Comparison of ENCODE assay signal across 12 mouse cellular contexts in genomic region chr19:4992371-4992770, GRCm38 (mm10). TPM values are rescaled to one million over a fixed set of nuclear protein-coding genes. Genes with fewer than 3 reads are reported as not detected.
DNase-seq lines count a peak whose midpoint lies in the region; ATAC-seq and TF ChIP-seq lines count a peak whose summit lies in the region.
"Had no signal": no experiment of that assay in that cellular context is flagged by ENCODE, and none has a peak within 500 bp of the region (broad histone marks: within the 10 kb centered on the region; RNA-seq: fewer than 3 reads in every experiment).

No protein-coding gene starts in this region.

- peak; percentile 29 for DNase-seq in hindbrain, embryonic 10.5 days (ENCODE audit: low spot score)
- DNase-seq in 3T3-L1 (ENCODE audit: low read depth, low spot score) (peak; percentile 39), ES-E14 (ENCODE audit: low read depth, low spot score) (no peak)
- no peak for DNase-seq in hindbrain, postnatal 0 days (ENCODE audit: low spot score)
- DNase-seq in layer of hippocampus, postnatal 25 days (ENCODE audit: extremely low spot score in 1 of 2, low spot score in 1 of 2) = no peak
- DNase-seq: kidney, adult 8-10 months had no signal

- no peak overlapping the region for H3K4me3 ChIP-seq in hindbrain, embryonic 10.5 days
- H3K4me3 ChIP-seq in hindbrain, embryonic 12.5 days = no peak overlapping the region
- H3K4me3 ChIP-seq in ES-E14 (ENCODE audit: insufficient read depth in 1 of 2, low read depth in 1 of 2, low read length in 2 of 2, poor library complexity in 1 of 2, severe bottlenecking in 1 of 2) = no peak overlapping the region
- H3K4me3 ChIP-seq in hindbrain, postnatal 0 days (ENCODE audit: low read length) = no peak overlapping the region
- H3K4me3 ChIP-seq: neural tube, embryonic 13.5 days had no signal

- no peak overlapping the region for H3K9ac ChIP-seq in hindbrain, embryonic 12.5 days
- H3K9ac ChIP-seq in ES-E14 (ENCODE audit: insufficient read depth, low read depth, low read length, poor library complexity, severe bottlenecking) = no peak overlapping the region
- no peak overlapping the region for H3K9ac ChIP-seq in hindbrain, postnatal 0 days (replicated peaks; ENCODE audit: low read length)
- H3K9ac ChIP-seq: neural tube, embryonic 13.5 days had no signal

- no peaks in the 10 kb centered on the region for H3K36me3 ChIP-seq in hindbrain, embryonic 10.5 days
- no peaks in the 10 kb centered on the region for H3K36me3 ChIP-seq in hindbrain, embryonic 12.5 days
- no peaks in the 10 kb centered on the region for H3K36me3 ChIP-seq in ES-E14 (ENCODE audit: control insufficient read depth, insufficient read depth, low read length, poor library complexity, severe bottlenecking)
- peaks cover 2% of the 10 kb centered on the region; the same call in 1 of the 2 replicates for H3K36me3 ChIP-seq in hindbrain, postnatal 0 days (ENCODE audit: insufficient read depth, low read length)
- H3K36me3 ChIP-seq: neural tube, embryonic 13.5 days had no signal

- TF ChIP-seq CTCF in hindbrain, postnatal 0 days (IDR thresholded peaks at IDR 0.05; ENCODE audit: low read depth) = no peak

- H3K4me2 ChIP-seq in hindbrain, embryonic 12.5 days (replicated peaks) = no peak overlapping the region
- H3K4me2 ChIP-seq in hindbrain, postnatal 0 days (ENCODE audit: low read depth, low read length) = 0 out of 2 replicates have a peak overlapping the region, but pooled peaks have one; percentile 13
- H3K4me2 ChIP-seq: neural tube, embryonic 13.5 days had no signal

- H3K4me1 ChIP-seq in hindbrain, embryonic 10.5 days (replicated peaks) = peaks cover 14% of the 10 kb centered on the region
- H3K4me1 ChIP-seq in hindbrain, embryonic 12.5 days = peaks cover 14% of the 10 kb centered on the region
- peaks cover 0 to 4% of the 10 kb centered on the region in 2 experiments; a peak in 1 of 4 replicates for H3K4me1 ChIP-seq in ES-E14 (ENCODE audit: control insufficient read depth in 2 of 2, insufficient read depth in 2 of 2, low read length in 2 of 2, poor library complexity in 1 of 2)
- H3K4me1 ChIP-seq in hindbrain, postnatal 0 days (ENCODE audit: insufficient read depth, low read length) = peaks cover 16% of the 10 kb centered on the region

- peaks cover 75% of the 10 kb centered on the region for H3K27me3 ChIP-seq in hindbrain, embryonic 10.5 days (ENCODE audit: insufficient read depth, poor library complexity, severe bottlenecking)
- H3K27me3 ChIP-seq in hindbrain, embryonic 12.5 days = peaks cover 91% of the 10 kb centered on the region
- H3K27me3 ChIP-seq in hindbrain, postnatal 0 days (ENCODE audit: insufficient read depth, low read length) = no peaks in the 10 kb centered on the region
- H3K27me3 ChIP-seq: Patski had no signal

- ATAC-seq in hindbrain, embryonic 12.5 days (ENCODE audit: low FRiP score) = no peak
- no peak for ATAC-seq in hindbrain, postnatal 0 days
- no peak for ATAC-seq in monocyte, adult 5-6 weeks (replicated peaks; ENCODE audit: insufficient number of reproducible peaks, low FRiP score, low TSS enrichment, poor library complexity, severe bottlenecking)
- no peak for ATAC-seq in erythroid progenitor cell, adult 5-6 weeks (replicated peaks; ENCODE audit: low FRiP score, poor library complexity, severe bottlenecking)

- H3K9me3 ChIP-seq in hindbrain, embryonic 10.5 days = no peaks in the 10 kb centered on the region
- H3K9me3 ChIP-seq in hindbrain, embryonic 12.5 days (replicated peaks) = no peaks in the 10 kb centered on the region
- H3K9me3 ChIP-seq in ES-E14 (ENCODE audit: control insufficient read depth, insufficient read depth, low read depth, low read length) = no peaks in the 10 kb centered on the region
- no peaks in the 10 kb centered on the region for H3K9me3 ChIP-seq in hindbrain, postnatal 0 days (ENCODE audit: low read length)
- H3K9me3 ChIP-seq: neural tube, embryonic 13.5 days had no signal

- in situ Hi-C loops in ES-E14 (cut with MboI; ENCODE audit: low sequenced_read_pairs in 2 of 2, unreplicated experiment in 2 of 2) = loop anchor here in 1 of 2 experiments (25.0 kb wide), 1 partner anchor 355 kb away; the partner anchor contains the start of gene Rce1

- WGBS in hindbrain, embryonic 10.5 days = 20% methylated on average over 8 of the region's 8 CpGs
- 24% methylated on average over 8 of the region's 8 CpGs for WGBS in hindbrain, embryonic 12.5 days
- WGBS in hindbrain, postnatal 0 days = 21% methylated on average over 8 of the region's 8 CpGs

- no peak overlapping the region for H3K27ac ChIP-seq in hindbrain, embryonic 10.5 days
- H3K27ac ChIP-seq in hindbrain, embryonic 12.5 days = no peak overlapping the region
- no peak overlapping the region for H3K27ac ChIP-seq in ES-E14 (ENCODE audit: insufficient read depth, low read depth, low read length, poor library complexity, severe bottlenecking)
- H3K27ac ChIP-seq in hindbrain, postnatal 0 days = no peak overlapping the region
- H3K27ac ChIP-seq: neural tube, embryonic 13.5 days had no signal

TF ChIP-seq in ES-E14, 5 proteins besides CTCF, POLR2A, EP300 and RAD21:
- TF ChIP-seq HCFC1 (IDR thresholded peaks at IDR 0.05; ENCODE audit: borderline replicate concordance, insufficient read depth, low read length) (0 out of 2 replicates have a peak, but pooled peaks have one; percentile 13), ZC3H11A (IDR thresholded peaks at IDR 0.05; ENCODE audit: borderline replicate concordance, low read depth, low read length) (no peak)

RNA-seq across cellular contexts. Expression of gene Npas4, which starts 2.3 kb away (rescaled TPM):
- polyA plus RNA-seq in hindbrain, embryonic 10.5 days (2016; fragmentation: Nextera tagmentation; extraction: Ambion mirVana) = not detected in 2 replicates
- 0.08 and 0.10 TPM in 2 replicates for polyA plus RNA-seq in hindbrain, embryonic 12.5 days (2016; fragmentation: Nextera tagmentation; extraction: Ambion mirVana)
- total RNA-seq in ES-E14 (2012; rRNA removed) = 0.05 and 0.09 TPM in 2 replicates
- total RNA-seq in hindbrain, postnatal 0 days (2014; rRNA removed) = 1.9 and 3.0 TPM in 2 replicates
- 0.13 and 0.20 TPM in 2 replicates for polyA plus RNA-seq in hindbrain, postnatal 0 days (2015; fragmentation: Nextera tagmentation; extraction: Ambion mirVana)
- not detected in 3 replicates for total RNA-seq in monocyte, adult 5-6 weeks (2017)
- total RNA-seq in erythroid progenitor cell, adult 5-6 weeks (2015; ENCODE audit: low replicate concordance) = not detected in 2 replicates
- not detected in 2 replicates for total RNA-seq in erythroid progenitor cell, adult 5-6 weeks (2017; ENCODE audit: low replicate concordance)
- total RNA-seq in layer of hippocampus, postnatal 25 days (2021) = 1 to 10 TPM; 5.7 to 6.6 TPM
- total RNA-seq: common myeloid progenitor, adult 5-6 weeks had no signal

RNA-seq across cellular contexts. Expression of gene Mrpl11, which starts 30.4 kb away (rescaled TPM):
- 157 and 163 TPM in 2 replicates for polyA plus RNA-seq in hindbrain, embryonic 10.5 days (2016; fragmentation: Nextera tagmentation; extraction: Ambion mirVana)
- polyA plus RNA-seq in hindbrain, embryonic 12.5 days (2016; fragmentation: Nextera tagmentation; extraction: Ambion mirVana) = 116 and 124 TPM in 2 replicates
- 79.8 and 102 TPM in 2 replicates for total RNA-seq in ES-E14 (2012; rRNA removed)
- total RNA-seq in hindbrain, postnatal 0 days (2014; rRNA removed) = 83.5 and 90.4 TPM in 2 replicates
- polyA plus RNA-seq in hindbrain, postnatal 0 days (2015; fragmentation: Nextera tagmentation; extraction: Ambion mirVana) = 138 and 139 TPM in 2 replicates
- total RNA-seq in monocyte, adult 5-6 weeks (2017) = 17.6 to 27.9 TPM (median 17.8 TPM) in 3 replicates
- total RNA-seq in erythroid progenitor cell, adult 5-6 weeks (2015; ENCODE audit: low replicate concordance) = 4.7 and 8.0 TPM in 2 replicates
- total RNA-seq in erythroid progenitor cell, adult 5-6 weeks (2017; ENCODE audit: low replicate concordance) = 10.5 and 14.1 TPM in 2 replicates
- total RNA-seq in layer of hippocampus, postnatal 25 days (2021) = 10 to 100 TPM; 60.5 to 71.1 TPM

RNA-seq across cellular contexts. Expression of gene Slc29a2, which starts 31.3 kb away (rescaled TPM):
- 5.5 and 8.4 TPM in 2 replicates for polyA plus RNA-seq in hindbrain, embryonic 10.5 days (2016; fragmentation: Nextera tagmentation; extraction: Ambion mirVana)
- polyA plus RNA-seq in hindbrain, embryonic 12.5 days (2016; fragmentation: Nextera tagmentation; extraction: Ambion mirVana) = 5.3 and 7.2 TPM in 2 replicates
- 21.0 and 33.4 TPM in 2 replicates for total RNA-seq in ES-E14 (2012; rRNA removed)
- total RNA-seq in hindbrain, postnatal 0 days (2014; rRNA removed) = 13.9 and 22.5 TPM in 2 replicates
- polyA plus RNA-seq in hindbrain, postnatal 0 days (2015; fragmentation: Nextera tagmentation; extraction: Ambion mirVana) = 15.5 and 16.3 TPM in 2 replicates
- total RNA-seq in monocyte, adult 5-6 weeks (2017) = 0.97 TPM in 1 of 3 replicates, not detected in the others
- total RNA-seq in erythroid progenitor cell, adult 5-6 weeks (2015; ENCODE audit: low replicate concordance) = not detected in 2 replicates
- total RNA-seq in erythroid progenitor cell, adult 5-6 weeks (2017; ENCODE audit: low replicate concordance) = not detected in 2 replicates
- 10 to 100 TPM; 14.2 to 17.6 TPM for total RNA-seq in layer of hippocampus, postnatal 25 days (2021)

RNA-seq across cellular contexts. Expression of gene B4gat1, which starts 46.3 kb away (rescaled TPM):
- 38.8 and 41.6 TPM in 2 replicates for polyA plus RNA-seq in hindbrain, embryonic 10.5 days (2016; fragmentation: Nextera tagmentation; extraction: Ambion mirVana)
- 43.8 and 48.7 TPM in 2 replicates for polyA plus RNA-seq in hindbrain, embryonic 12.5 days (2016; fragmentation: Nextera tagmentation; extraction: Ambion mirVana)
- total RNA-seq in ES-E14 (2012; rRNA removed) = 14.1 and 27.2 TPM in 2 replicates
- 166 and 178 TPM in 2 replicates for total RNA-seq in hindbrain, postnatal 0 days (2014; rRNA removed)
- polyA plus RNA-seq in hindbrain, postnatal 0 days (2015; fragmentation: Nextera tagmentation; extraction: Ambion mirVana) = 166 and 174 TPM in 2 replicates
- 5.1 to 6.9 TPM in 2 of 3 replicates, not detected in the other for total RNA-seq in monocyte, adult 5-6 weeks (2017)
- not detected in 2 replicates for total RNA-seq in erythroid progenitor cell, adult 5-6 weeks (2015; ENCODE audit: low replicate concordance)
- 0.68 TPM in 1 of 2 replicates, not detected in the other for total RNA-seq in erythroid progenitor cell, adult 5-6 weeks (2017; ENCODE audit: low replicate concordance)
- total RNA-seq in layer of hippocampus, postnatal 25 days (2021) = 100 to 1,000 TPM; 131 to 132 TPM

RNA-seq across cellular contexts. Expression of gene AC124502.3, which starts 46.3 kb away (rescaled TPM):
- polyA plus RNA-seq in hindbrain, embryonic 10.5 days (2016; fragmentation: Nextera tagmentation; extraction: Ambion mirVana) = 2.4 and 3.2 TPM in 2 replicates
- 2.5 and 4.0 TPM in 2 replicates for polyA plus RNA-seq in hindbrain, embryonic 12.5 days (2016; fragmentation: Nextera tagmentation; extraction: Ambion mirVana)
- 3.2 and 4.3 TPM in 2 replicates for total RNA-seq in ES-E14 (2012; rRNA removed)
- total RNA-seq in hindbrain, postnatal 0 days (2014; rRNA removed) = 4.5 and 8.5 TPM in 2 replicates
- polyA plus RNA-seq in hindbrain, postnatal 0 days (2015; fragmentation: Nextera tagmentation; extraction: Ambion mirVana) = 2.4 and 3.0 TPM in 2 replicates
- 4.3 TPM in 1 of 3 replicates, not detected in the others for total RNA-seq in monocyte, adult 5-6 weeks (2017)
- 1.3 and 4.0 TPM in 2 replicates for total RNA-seq in erythroid progenitor cell, adult 5-6 weeks (2015; ENCODE audit: low replicate concordance)
- 2.1 TPM in 1 of 2 replicates, not detected in the other for total RNA-seq in erythroid progenitor cell, adult 5-6 weeks (2017; ENCODE audit: low replicate concordance)
- total RNA-seq in layer of hippocampus, postnatal 25 days (2021) = 1 to 10 TPM; 5.0 to 5.3 TPM
- total RNA-seq: common myeloid progenitor, adult 5-6 weeks had no signal

Comparison
In these comparisons a context has a peak if more than half of its experiments do, and no peak if none do; other contexts are left out.
1. DNase-seq: peak in hindbrain, embryonic 10.5 days (single experiment) and 3T3-L1 (single experiment); none in ES-E14 (single experiment), hindbrain, postnatal 0 days (single experiment) and layer of hippocampus, postnatal 25 days (0 of 2).